Mouse (Mus musculus) thymus, adult 2 months (tissue): Measurements from ENCODE around the gene Tpp1. TPM values are rescaled to one million over a fixed set of nuclear protein-coding genes. Genes with fewer than 3 reads are reported as not detected.

Experiments
- DNase-seq: peaks from one replicate; pipeline ENCODE4 v3.0.0; 2021
- H3K27ac ChIP-seq: fragments of 200-500 bp; 2 replicates; pipeline ENCODE4 v1.5.1; 2012; ENCODE audit warnings: low read length, control low read depth; ENCODE audit not compliant: control insufficient read depth, insufficient read depth
- H3K27me3 ChIP-seq: fragments of 200-500 bp; 2 replicates; pipeline ENCODE4 v1.6.1; 2012; ENCODE audit warnings: mild to moderate bottlenecking, low read length, moderate library complexity, mixed read lengths; ENCODE audit not compliant: control insufficient read depth, insufficient read depth
- H3K36me3 ChIP-seq: fragments of 200-500 bp; 2 replicates; pipeline ENCODE4 v1.6.1; 2012; ENCODE audit warnings: mild to moderate bottlenecking, low read length, moderate library complexity; ENCODE audit not compliant: control insufficient read depth, insufficient read depth
- H3K4me1 ChIP-seq: fragments of 200-500 bp; replicated peaks from 2 replicates; pipeline ENCODE4 v1.6.1; 2012; ENCODE audit warnings: low read length; ENCODE audit not compliant: control insufficient read depth, insufficient read depth
- H3K4me3 ChIP-seq: fragments of 200-500 bp; 2 replicates; pipeline ENCODE4 v1.5.1; 2012; ENCODE audit warnings: mild to moderate bottlenecking, low read length, control low read depth, moderate library complexity; ENCODE audit not compliant: control insufficient read depth, insufficient read depth
- CTCF ChIP-seq: fragments of 200-500 bp; IDR thresholded peaks from 2 replicates; pipeline ENCODE4 v1.5.1; 2012; ENCODE audit warnings: mild to moderate bottlenecking, control low read depth, low read length, moderate library complexity, borderline replicate concordance; ENCODE audit not compliant: control insufficient read depth, poor library complexity, insufficient read depth; ENCODE audit errors: extremely low read depth
- POLR2A ChIP-seq: fragments of 200-500 bp; IDR thresholded peaks from 2 replicates; pipeline ENCODE4 v1.6.1; 2012; ENCODE audit warnings: mild to moderate bottlenecking, low read length, control low read depth, moderate library complexity; ENCODE audit not compliant: control insufficient read depth, poor library complexity, insufficient read depth; ENCODE audit errors: extremely low read depth
- WGBS: fragments of 180-500 bp; shearing (Covaris S2); methylation state at CpG from one replicate; pipeline ENCODE4 v1.1.7; 2018; 5-methylcytosine and 5-hydroxymethylcytosine counted together
- polyA plus RNA-seq: library from polyadenylated mRNA; depleted of rRNA; stranded (reverse); fragments of >200 nt; gene quantifications from 2 replicates; pipeline ENCODE4 v1.2.3, GENCODE M21; 2012; rRNA removed

Tpp1 gene
- polyA plus RNA-seq, result 134 and 153 TPM in 2 replicates

DNA sequence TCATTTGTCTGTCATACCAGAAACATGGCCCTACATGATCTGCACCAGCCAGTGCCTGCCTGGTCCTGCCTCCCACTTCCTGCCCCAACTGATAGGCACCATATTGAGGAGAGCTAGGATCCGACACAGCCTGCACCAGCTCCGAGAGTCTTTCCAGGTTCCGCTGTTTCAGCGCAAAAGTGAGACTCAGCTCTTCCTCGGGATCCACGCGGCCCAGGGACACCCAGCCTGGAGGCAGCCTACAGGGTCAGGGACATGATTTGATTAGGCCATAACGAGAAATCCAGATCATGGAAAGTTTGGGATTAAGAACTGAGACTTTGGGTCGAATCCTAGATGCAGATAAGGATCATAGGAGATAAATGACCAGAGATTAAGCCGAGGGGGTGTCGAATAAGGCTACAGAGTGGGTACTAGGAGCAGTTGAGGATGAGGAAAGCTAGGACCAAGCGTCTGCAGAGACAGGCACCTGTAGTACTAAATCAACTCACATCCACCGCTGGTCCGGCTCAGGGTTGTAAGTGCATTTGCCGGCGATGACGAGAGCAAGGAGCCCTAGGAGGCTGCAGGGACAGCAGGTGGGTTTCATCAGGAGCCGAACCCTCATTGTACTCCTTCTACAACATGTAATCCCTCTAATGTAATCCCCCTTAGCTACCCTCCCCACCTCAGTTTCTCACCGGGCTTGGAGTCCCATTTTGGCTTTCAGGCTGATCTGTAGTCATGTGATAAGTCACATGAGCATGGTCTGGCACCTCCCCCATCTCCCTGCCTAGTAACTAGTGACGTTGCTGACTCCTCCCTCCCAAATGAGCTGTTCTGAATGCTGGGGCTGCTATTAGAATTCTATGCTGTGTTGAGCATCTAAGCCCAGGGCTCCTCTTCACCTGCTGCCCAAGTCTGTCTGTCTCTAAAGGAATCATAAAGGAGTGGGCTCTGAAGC lies at the start of gene Tpp1:
Gene Tpp1 (minus strand): TSS at position 745 of the 943 bp plus-strand sequence.
- 24% methylated on average over 20 of the region's 20 CpGs for WGBS
- Histone ChIP-seq H3K4me1 (peaks cover 4% of the 10 kb centered on the region), H3K27me3 (no peaks in the 10 kb centered on the region), H3K36me3 (no peaks in the 10 kb centered on the region), H3K4me3 (peak within 1 kb of the TSS; percentile 83), H3K27ac (0 out of 2 replicates have a peak within 1 kb of the TSS, but pooled peaks have one; percentile 9)
- TF ChIP-seq POLR2A (no peak), CTCF (no peak)
- peak; percentile 90 for DNase-seq

DNA sequence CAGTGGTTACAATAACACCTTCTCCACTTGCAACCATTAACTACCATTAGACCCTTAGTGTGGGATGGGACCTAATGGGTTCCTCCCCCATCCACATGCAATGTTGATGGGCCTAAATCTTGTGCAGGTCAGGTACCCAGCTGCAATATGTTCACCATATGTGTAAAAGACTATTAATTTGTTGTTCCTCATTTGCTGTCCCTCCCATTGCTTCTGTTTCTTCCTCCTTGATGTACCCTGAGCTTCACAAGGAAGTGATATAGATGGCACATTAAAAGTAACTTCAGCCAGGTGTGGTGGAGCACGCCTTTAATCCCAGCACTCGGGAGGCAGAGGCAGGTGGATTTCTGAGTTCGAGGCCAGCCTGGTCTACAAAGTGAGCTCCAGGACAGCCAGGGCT lies 44.9 kb upstream of the Tpp1 start:
- WGBS, result 76% methylated on average over 3 of the region's 3 CpGs
- no peaks in the 10 kb centered on the region for H3K27me3 ChIP-seq
- H3K27ac ChIP-seq, result no peak overlapping the region
- no peak overlapping the region for H3K4me3 ChIP-seq
- H3K36me3 ChIP-seq, result no peaks in the 10 kb centered on the region
- no peak for DNase-seq
- no peaks in the 10 kb centered on the region for H3K4me1 ChIP-seq
- TF ChIP-seq POLR2A, result no peak
- no peak for TF ChIP-seq CTCF

DNA sequence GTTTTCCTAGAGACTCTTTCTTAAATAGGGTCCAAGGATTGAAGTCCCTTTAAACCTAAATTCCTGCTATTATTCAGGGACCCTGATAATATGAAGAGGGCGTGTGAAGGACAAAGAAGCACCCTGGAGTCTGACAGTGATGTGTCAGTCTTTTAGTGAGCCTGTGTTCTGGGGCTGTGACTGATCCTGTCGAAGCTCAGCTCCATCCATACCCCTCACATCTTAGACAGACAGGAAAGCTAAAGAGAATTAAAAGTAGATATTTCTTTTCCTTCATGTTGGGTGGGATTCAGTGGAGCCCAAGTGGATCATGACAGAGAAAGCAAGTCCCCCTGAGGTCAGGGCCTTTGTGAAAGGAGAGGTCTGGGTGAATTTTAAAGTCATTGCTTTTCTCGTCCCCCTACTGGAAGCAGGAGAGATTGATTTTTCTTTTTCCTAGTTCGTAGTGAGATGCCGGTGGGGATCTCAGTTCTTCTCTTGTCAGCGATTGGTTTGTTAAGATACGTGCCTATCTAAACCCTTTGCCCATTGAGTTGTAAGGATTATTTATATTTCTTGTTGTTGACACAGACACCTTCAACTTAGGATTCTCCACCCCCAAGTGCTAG lies 43.8 kb upstream of the Tpp1 start:
- no peak for TF ChIP-seq CTCF
- TF ChIP-seq POLR2A, result no peak
- DNase-seq, result no peak
- Histone ChIP-seq H3K4me3 (no peak overlapping the region), H3K36me3 (no peaks in the 10 kb centered on the region), H3K27ac (no peak overlapping the region), H3K4me1 (no peaks in the 10 kb centered on the region), H3K27me3 (no peaks in the 10 kb centered on the region)
- 48% methylated on average over 7 of the region's 7 CpGs for WGBS

DNA sequence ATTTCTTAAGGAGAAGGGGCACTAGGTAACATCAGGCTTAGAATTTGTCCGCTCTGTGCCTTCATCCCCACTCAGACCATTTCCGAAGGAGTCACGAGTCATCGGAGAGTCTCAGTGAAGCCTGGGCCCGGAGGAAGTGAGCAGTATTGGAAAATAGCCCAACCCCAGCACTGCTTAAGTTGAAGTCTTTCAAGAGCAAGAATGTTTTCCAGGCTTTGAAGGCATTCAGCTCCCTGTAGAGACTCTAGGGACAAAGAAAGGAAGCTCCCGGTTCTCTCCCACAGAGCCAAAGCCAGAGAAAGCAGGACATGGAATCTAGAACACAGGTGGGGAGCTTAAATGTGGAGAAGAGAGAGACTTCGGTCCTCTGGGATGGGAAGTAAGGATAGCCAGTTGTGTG lies 41.7 kb upstream of the Tpp1 start:
- no peak overlapping the region for H3K4me3 ChIP-seq
- H3K27me3 ChIP-seq, result peaks cover 2% of the 10 kb centered on the region; the same call in 1 of the 2 replicates
- TF ChIP-seq POLR2A (no peak), CTCF (no peak)
- H3K27ac ChIP-seq, result no peak overlapping the region
- no peak for DNase-seq
- WGBS, result 95% methylated on average over 7 of the region's 7 CpGs
- no peaks in the 10 kb centered on the region for H3K36me3 ChIP-seq
- no peaks in the 10 kb centered on the region for H3K4me1 ChIP-seq

DNA sequence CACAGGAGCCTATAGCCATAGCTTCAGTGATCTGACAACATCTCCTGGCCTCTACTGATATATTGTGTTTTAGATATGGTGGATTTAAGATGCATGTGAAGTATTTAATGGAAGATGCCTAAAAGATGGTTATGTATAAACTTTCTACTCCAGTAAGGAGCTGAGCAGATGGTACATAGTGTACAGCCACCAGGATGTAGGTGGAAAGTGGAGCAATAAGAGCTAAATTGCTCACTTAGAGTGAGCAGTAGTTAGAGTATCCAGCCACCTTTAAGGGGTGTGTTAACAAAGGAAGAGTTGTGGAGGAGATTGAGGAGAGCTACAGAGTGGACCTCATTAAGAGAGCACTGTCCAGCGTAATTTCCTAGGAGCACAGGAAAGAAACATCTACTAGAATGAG lies 39.1 kb upstream of the Tpp1 start:
- peaks cover 17% of the 10 kb centered on the region for H3K27me3 ChIP-seq
- no peak for TF ChIP-seq POLR2A
- TF ChIP-seq CTCF, result no peak
- H3K27ac ChIP-seq, result no peak overlapping the region
- H3K4me1 ChIP-seq, result peaks cover 5% of the 10 kb centered on the region
- H3K36me3 ChIP-seq, result no peaks in the 10 kb centered on the region
- H3K4me3 ChIP-seq, result no peak overlapping the region
- 89% methylated on average over 1 of the region's 1 CpGs for WGBS
- DNase-seq, result no peak

DNA sequence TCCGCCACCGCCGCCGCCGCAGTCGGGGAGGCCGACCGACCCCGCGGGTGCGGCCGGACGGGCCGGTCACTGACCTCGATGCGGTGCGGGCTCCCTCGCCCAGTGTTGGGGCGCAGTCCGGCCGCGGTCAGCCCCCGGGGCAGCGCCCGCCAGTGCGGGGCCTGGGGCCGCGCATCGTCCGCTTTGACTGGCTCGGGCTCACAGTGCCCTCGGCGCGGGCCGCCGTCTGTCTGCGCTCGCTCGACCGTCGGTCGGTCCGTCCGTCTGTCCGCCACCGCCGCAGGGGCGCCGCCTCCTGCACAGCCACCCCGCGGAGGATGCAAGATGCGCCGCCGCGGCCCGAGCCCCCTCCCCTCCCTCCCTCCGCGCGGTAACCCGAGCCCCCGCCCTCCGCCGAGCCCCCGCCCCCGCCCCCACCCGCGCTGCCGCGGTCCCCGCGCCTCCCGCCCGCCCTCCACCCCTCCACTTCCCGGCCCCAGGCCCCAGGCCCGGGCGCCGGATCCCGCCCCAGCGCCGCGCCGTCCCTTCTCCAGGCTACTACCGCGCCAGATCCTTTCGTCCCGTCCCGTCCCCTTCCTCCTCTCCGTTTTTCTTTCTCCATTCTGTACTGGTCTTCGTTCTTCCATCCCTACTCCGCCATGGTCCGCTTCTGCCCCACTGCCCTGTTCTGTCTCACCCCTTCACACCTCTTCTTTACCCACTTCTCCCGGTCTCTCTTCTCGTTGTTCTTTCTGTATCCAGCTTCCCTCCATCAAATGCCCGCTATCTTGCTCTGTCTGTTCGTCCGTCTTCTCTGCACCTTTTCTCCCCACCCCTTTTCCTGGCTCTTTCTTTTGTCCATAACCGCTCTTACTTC lies 35.5 kb upstream of the Tpp1 start, which contains the start of gene Dchs1:
Gene Dchs1 (minus strand): TSS at position 370 of the 856 bp plus-strand sequence.
- TF ChIP-seq POLR2A, result no peak
- TF ChIP-seq CTCF, result no peak
- 5% methylated on average over 67 of the region's 97 CpGs for WGBS
- Histone ChIP-seq H3K4me1 (peaks cover 5% of the 10 kb centered on the region), H3K27me3 (peaks cover 17% of the 10 kb centered on the region), H3K4me3 (peak within 1 kb of the TSS; percentile 40), H3K27ac (no peak within 1 kb of the TSS), H3K36me3 (no peaks in the 10 kb centered on the region)
- no peak for DNase-seq
